9 mouse cellular contexts compared by ENCODE assay signal in the genomic region with DNA sequence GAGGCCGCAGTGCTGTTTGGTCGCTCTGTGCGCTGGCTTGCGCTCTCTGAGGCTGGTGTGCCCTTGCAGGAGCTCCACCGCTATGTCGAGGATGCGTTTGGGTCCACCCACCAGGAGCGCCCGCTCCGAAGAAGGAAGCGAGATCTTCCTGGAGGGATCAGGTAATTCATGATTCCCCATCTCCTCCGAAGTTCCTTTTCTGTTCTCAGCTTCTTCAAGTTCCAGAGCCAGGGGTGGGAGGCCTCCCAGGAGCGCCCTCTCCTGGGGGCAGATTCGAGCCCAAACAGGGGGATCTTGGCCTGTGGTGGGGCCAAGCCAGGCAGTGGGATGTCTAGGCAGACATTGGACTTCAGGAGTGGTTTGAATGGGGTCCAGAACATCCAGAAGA. TPM values are rescaled to one million over a fixed set of nuclear protein-coding genes. Genes with fewer than 3 reads are reported as not detected.
DNase-seq lines count a peak whose midpoint lies in the region; ATAC-seq and TF ChIP-seq lines count a peak whose summit lies in the region.
"Had no signal": no experiment of that assay in that cellular context is flagged by ENCODE, and none has a peak within 500 bp of the region (broad histone marks: within the 10 kb centered on the region; RNA-seq: fewer than 3 reads in every experiment).

No protein-coding gene starts in this region.

- 5% methylated on average over 14 of the region's 14 CpGs for WGBS in heart, embryonic 10.5 days
- 14% methylated on average over 13 of the region's 14 CpGs for WGBS in embryonic facial prominence, embryonic 14.5 days
- WGBS in intestine, embryonic 15.5 days = 20% methylated on average over 14 of the region's 14 CpGs
- WGBS in lung, embryonic 14.5 days = 20% methylated on average over 14 of the region's 14 CpGs

- H3K4me2 ChIP-seq in embryonic facial prominence, embryonic 14.5 days (ENCODE audit: low read depth, low read length) = peak overlapping the region; percentile 65
- peak overlapping the region; percentile 59 for H3K4me2 ChIP-seq in intestine, embryonic 15.5 days (replicated peaks)
- H3K4me2 ChIP-seq in lung, embryonic 14.5 days = peak overlapping the region; percentile 69

- peak; percentile 43 for TF ChIP-seq CTCF in lung, embryonic 14.5 days (IDR thresholded peaks at IDR 0.05; ENCODE audit: low read depth)

- H3K9ac ChIP-seq in embryonic facial prominence, embryonic 14.5 days (ENCODE audit: low read depth, low read length) = 0 out of 2 replicates have a peak overlapping the region, but pooled peaks have one; percentile 15
- peak overlapping the region; percentile 15; the same call in 1 of the 2 replicates for H3K9ac ChIP-seq in intestine, embryonic 15.5 days
- no peak overlapping the region; the same call in 1 of the 2 replicates for H3K9ac ChIP-seq in lung, embryonic 14.5 days

- no peak for ATAC-seq in embryonic facial prominence, embryonic 14.5 days (ENCODE audit: low read depth)
- no peak for ATAC-seq in intestine, embryonic 15.5 days
- ATAC-seq in lung, embryonic 14.5 days (ENCODE audit: insufficient read depth) = no peak
- no peak for ATAC-seq in monocyte, adult 5-6 weeks (replicated peaks; ENCODE audit: insufficient number of reproducible peaks, low FRiP score, low TSS enrichment, poor library complexity, severe bottlenecking)

- H3K9me3 ChIP-seq in heart, embryonic 10.5 days = no peaks in the 10 kb centered on the region
- peaks cover 9% of the 10 kb centered on the region; the same call in 1 of the 2 replicates for H3K9me3 ChIP-seq in embryonic facial prominence, embryonic 14.5 days (ENCODE audit: control insufficient read depth, low read length)
- H3K9me3 ChIP-seq in intestine, embryonic 15.5 days = no peaks in the 10 kb centered on the region
- no peaks in the 10 kb centered on the region for H3K9me3 ChIP-seq in lung, embryonic 14.5 days (ENCODE audit: low read depth, low read length)

- intact Hi-C loops in heart, postnatal 25 days (cut with DNase I) = loop anchor here (2.0 kb wide), 2 partner anchors 28 to 52 kb away; partner anchors contain the start of genes Kdelr1, Syngr4 and Tmem143
- intact Hi-C loops in left cerebral cortex, postnatal 4 days (cut with DNase I) = no loop called here

- no peak for DNase-seq in heart, embryonic 10.5 days (ENCODE audit: low spot score)
- no peak for DNase-seq in heart, postnatal 25 days (ENCODE audit: low spot score)
- no peak for DNase-seq in embryonic facial prominence, embryonic 14.5 days (ENCODE audit: low spot score)
- DNase-seq in lung, embryonic 14.5 days = peak; percentile 31
- DNase-seq in spleen, postnatal 36 days (ENCODE audit: low spot score in 2 of 2) = peak; percentile 43 to 49
- DNase-seq in left cerebral cortex, postnatal 4 days = no peak

- H3K4me3 ChIP-seq in heart, embryonic 10.5 days = peak overlapping the region; percentile 57
- H3K4me3 ChIP-seq in embryonic facial prominence, embryonic 14.5 days (ENCODE audit: low read depth, low read length) = peak overlapping the region; percentile 42
- peak overlapping the region; percentile 38 for H3K4me3 ChIP-seq in intestine, embryonic 15.5 days (replicated peaks)
- H3K4me3 ChIP-seq in lung, embryonic 14.5 days (ENCODE audit: low read depth, low read length) = peak overlapping the region; percentile 41

- H3K36me3 ChIP-seq in heart, embryonic 10.5 days = 0 out of 2 replicates have a peak, but pooled peaks cover 8% of the 10 kb centered on the region
- 0 out of 2 replicates have a peak, but pooled peaks cover 2% of the 10 kb centered on the region for H3K36me3 ChIP-seq in embryonic facial prominence, embryonic 14.5 days (ENCODE audit: control insufficient read depth, insufficient read depth, low read length)
- H3K36me3 ChIP-seq in intestine, embryonic 15.5 days = no peaks in the 10 kb centered on the region
- H3K36me3 ChIP-seq in lung, embryonic 14.5 days (ENCODE audit: insufficient read depth) = no peaks in the 10 kb centered on the region

- H3K4me1 ChIP-seq in heart, embryonic 10.5 days = peaks cover 42% of the 10 kb centered on the region
- H3K4me1 ChIP-seq in embryonic facial prominence, embryonic 14.5 days (ENCODE audit: control insufficient read depth, insufficient read depth, low read length) = peaks cover 19% of the 10 kb centered on the region
- peaks cover 38% of the 10 kb centered on the region for H3K4me1 ChIP-seq in intestine, embryonic 15.5 days (replicated peaks)
- peaks cover 11% of the 10 kb centered on the region; the same call in 1 of the 2 replicates for H3K4me1 ChIP-seq in lung, embryonic 14.5 days (ENCODE audit: insufficient read depth)

- peaks cover 42% of the 10 kb centered on the region for H3K27me3 ChIP-seq in heart, embryonic 10.5 days (ENCODE audit: insufficient read depth, poor library complexity, severe bottlenecking)
- H3K27me3 ChIP-seq in embryonic facial prominence, embryonic 14.5 days (replicated peaks; ENCODE audit: control insufficient read depth, insufficient read depth, low read length) = no peaks in the 10 kb centered on the region
- H3K27me3 ChIP-seq in intestine, embryonic 15.5 days (replicated peaks) = no peaks in the 10 kb centered on the region
- H3K27me3 ChIP-seq in lung, embryonic 14.5 days (ENCODE audit: insufficient read depth, low read length) = 0 out of 2 replicates have a peak, but pooled peaks cover 4% of the 10 kb centered on the region

- H3K27ac ChIP-seq in heart, embryonic 10.5 days = peak overlapping the region; percentile 85
- peak overlapping the region; percentile 95; the same call in 1 of the 2 replicates for H3K27ac ChIP-seq in embryonic facial prominence, embryonic 14.5 days (replicated peaks; ENCODE audit: low read depth, low read length)
- H3K27ac ChIP-seq in intestine, embryonic 15.5 days = peak overlapping the region; percentile 91
- peak overlapping the region; percentile 48; the same call in 1 of the 2 replicates for H3K27ac ChIP-seq in lung, embryonic 14.5 days (ENCODE audit: low read depth)

RNA-seq across cellular contexts. Expression of gene Ccdc114, which starts 0.6 kb away (rescaled TPM):
- 3.2 and 3.3 TPM in 2 replicates for polyA plus RNA-seq in heart, embryonic 10.5 days (2016; fragmentation: Nextera tagmentation; extraction: Ambion mirVana)
- total RNA-seq in heart, postnatal 25 days (2021) = under 1 TPM; 0.68 to 0.75 TPM
- polyA plus RNA-seq in embryonic facial prominence, embryonic 14.5 days (2014; fragmentation: Nextera tagmentation; extraction: Ambion mirVana) = 3.7 and 5.0 TPM in 2 replicates
- 4.3 and 4.5 TPM in 2 replicates for polyA plus RNA-seq in intestine, embryonic 15.5 days (2015; fragmentation: Nextera tagmentation; extraction: Ambion mirVana)
- 2.9 and 4.4 TPM in 2 replicates for polyA plus RNA-seq in lung, embryonic 14.5 days (2014; fragmentation: Nextera tagmentation; extraction: Ambion mirVana)
- total RNA-seq in left cerebral cortex, postnatal 4 days (2021) = 1 to 10 TPM; 1.9 to 2.4 TPM
- total RNA-seq in monocyte, adult 5-6 weeks (2017) = 2.9 TPM in 2 of 3 replicates, not detected in the other

RNA-seq across cellular contexts. Expression of gene Emp3, which starts 3.2 kb away (rescaled TPM):
- 45.0 and 46.1 TPM in 2 replicates for polyA plus RNA-seq in heart, embryonic 10.5 days (2016; fragmentation: Nextera tagmentation; extraction: Ambion mirVana)
- total RNA-seq in heart, postnatal 25 days (2021) = 10 to 100 TPM; 20.9 to 28.7 TPM
- 298 and 316 TPM in 2 replicates for polyA plus RNA-seq in embryonic facial prominence, embryonic 14.5 days (2014; fragmentation: Nextera tagmentation; extraction: Ambion mirVana)
- polyA plus RNA-seq in intestine, embryonic 15.5 days (2015; fragmentation: Nextera tagmentation; extraction: Ambion mirVana) = 141 and 168 TPM in 2 replicates
- 164 and 174 TPM in 2 replicates for polyA plus RNA-seq in lung, embryonic 14.5 days (2014; fragmentation: Nextera tagmentation; extraction: Ambion mirVana)
- total RNA-seq in left cerebral cortex, postnatal 4 days (2021) = 10 to 100 TPM in 1 of 2 experiments, 1 to 10 TPM in 1; 6.9 to 13.4 TPM
- 293 to 405 TPM (median 376 TPM) in 3 replicates for total RNA-seq in monocyte, adult 5-6 weeks (2017)

RNA-seq across cellular contexts. Expression of gene Tmem143, which starts 27.7 kb away (rescaled TPM):
- polyA plus RNA-seq in heart, embryonic 10.5 days (2016; fragmentation: Nextera tagmentation; extraction: Ambion mirVana) = 5.8 and 6.5 TPM in 2 replicates
- total RNA-seq in heart, postnatal 25 days (2021) = 100 to 1,000 TPM; 102 to 105 TPM
- 3.9 and 5.8 TPM in 2 replicates for polyA plus RNA-seq in embryonic facial prominence, embryonic 14.5 days (2014; fragmentation: Nextera tagmentation; extraction: Ambion mirVana)
- 5.8 and 7.0 TPM in 2 replicates for polyA plus RNA-seq in intestine, embryonic 15.5 days (2015; fragmentation: Nextera tagmentation; extraction: Ambion mirVana)
- 2.7 and 3.5 TPM in 2 replicates for polyA plus RNA-seq in lung, embryonic 14.5 days (2014; fragmentation: Nextera tagmentation; extraction: Ambion mirVana)
- total RNA-seq in left cerebral cortex, postnatal 4 days (2021) = 10 to 100 TPM; 16.8 to 19.7 TPM
- total RNA-seq in monocyte, adult 5-6 weeks (2017) = 4.4 to 5.6 TPM (median 4.4 TPM) in 3 replicates

RNA-seq across cellular contexts. Expression of gene Syngr4, which starts 27.9 kb away (rescaled TPM):
- 0.99 and 1.5 TPM in 2 replicates for polyA plus RNA-seq in heart, embryonic 10.5 days (2016; fragmentation: Nextera tagmentation; extraction: Ambion mirVana)
- total RNA-seq in heart, postnatal 25 days (2021) = not detected
- 0.68 and 0.87 TPM in 2 replicates for polyA plus RNA-seq in embryonic facial prominence, embryonic 14.5 days (2014; fragmentation: Nextera tagmentation; extraction: Ambion mirVana)
- 0.85 and 1.00 TPM in 2 replicates for polyA plus RNA-seq in intestine, embryonic 15.5 days (2015; fragmentation: Nextera tagmentation; extraction: Ambion mirVana)
- polyA plus RNA-seq in lung, embryonic 14.5 days (2014; fragmentation: Nextera tagmentation; extraction: Ambion mirVana) = 1.0 and 1.4 TPM in 2 replicates
- under 1 TPM in 1 of 2 experiments, not detected in 1; 0.52 TPM for total RNA-seq in left cerebral cortex, postnatal 4 days (2021)
- total RNA-seq in monocyte, adult 5-6 weeks (2017) = not detected in 3 replicates
- total RNA-seq: hematopoietic stem cell, adult 5-6 weeks had no signal

RNA-seq across cellular contexts. Expression of gene Grin2d, which starts 46.2 kb away (rescaled TPM):
- polyA plus RNA-seq in heart, embryonic 10.5 days (2016; fragmentation: Nextera tagmentation; extraction: Ambion mirVana) = 0.10 and 0.18 TPM in 2 replicates
- total RNA-seq in heart, postnatal 25 days (2021) = under 1 TPM; 0.36 to 0.49 TPM
- polyA plus RNA-seq in embryonic facial prominence, embryonic 14.5 days (2014; fragmentation: Nextera tagmentation; extraction: Ambion mirVana) = 0.63 and 1.0 TPM in 2 replicates
- 0.49 and 0.51 TPM in 2 replicates for polyA plus RNA-seq in intestine, embryonic 15.5 days (2015; fragmentation: Nextera tagmentation; extraction: Ambion mirVana)
- polyA plus RNA-seq in lung, embryonic 14.5 days (2014; fragmentation: Nextera tagmentation; extraction: Ambion mirVana) = 0.41 and 0.43 TPM in 2 replicates
- 10 to 100 TPM; 31.9 to 39.5 TPM for total RNA-seq in left cerebral cortex, postnatal 4 days (2021)
- 0.10 TPM in 1 of 3 replicates, not detected in the others for total RNA-seq in monocyte, adult 5-6 weeks (2017)

Comparison
In these comparisons a context has a peak if more than half of its experiments do, and no peak if none do; other contexts are left out.
1. DNase-seq: peak in lung, embryonic 14.5 days (single experiment) and spleen, postnatal 36 days (2 of 2); none in heart, embryonic 10.5 days (single experiment), heart, postnatal 25 days (single experiment), embryonic facial prominence, embryonic 14.5 days (single experiment) and left cerebral cortex, postnatal 4 days (single experiment).
2. Peak in every context shown above with its lines, with median percentiles within 50 percentile points of each other: H3K27ac ChIP-seq, H3K4me3 ChIP-seq and H3K4me2 ChIP-seq.